Mouse (Mus musculus): ENCODE data around the gene Runx3.

DNA sequence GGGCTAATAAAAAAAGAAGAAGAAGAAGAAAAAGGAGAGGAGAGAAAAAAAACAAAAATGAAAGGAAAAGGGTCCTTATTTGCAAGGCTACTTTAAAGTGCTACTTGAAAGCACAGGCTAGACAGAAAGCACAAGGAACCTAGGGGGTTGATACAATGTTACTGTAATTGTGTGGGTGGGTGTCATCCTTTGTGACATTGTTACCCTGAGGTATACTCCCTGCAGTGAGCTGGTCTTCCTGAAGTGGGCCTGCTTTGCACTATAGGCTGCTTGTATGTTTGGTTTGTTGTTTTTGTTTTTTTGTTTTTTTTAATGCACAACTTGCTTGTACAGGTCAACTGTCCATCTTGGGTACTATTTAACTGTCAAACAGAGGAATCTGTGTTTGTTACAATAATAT is 57.1 kb downstream of the Runx3 start:
- no peak for TF ChIP-seq CTCF (IDR thresholded peaks at IDR 0.05; ENCODE audit: extremely low read depth, insufficient read depth, low read length)
- no peak for TF ChIP-seq POLR2A (IDR thresholded peaks at IDR 0.05; ENCODE audit: extremely low read depth, insufficient read depth, low read length)

All from cortical plate, adult 2 months (tissue).